Mouse (Mus musculus) ovary, postnatal 36 days (tissue): Measurements from ENCODE around the gene Foxl1.

Experiments used
- DNase-seq: peaks from one replicate; pipeline ENCODE4 v3.0.0; 2022; ENCODE audit warnings: low spot score, mixed read lengths

The Foxl1 gene

DNA sequence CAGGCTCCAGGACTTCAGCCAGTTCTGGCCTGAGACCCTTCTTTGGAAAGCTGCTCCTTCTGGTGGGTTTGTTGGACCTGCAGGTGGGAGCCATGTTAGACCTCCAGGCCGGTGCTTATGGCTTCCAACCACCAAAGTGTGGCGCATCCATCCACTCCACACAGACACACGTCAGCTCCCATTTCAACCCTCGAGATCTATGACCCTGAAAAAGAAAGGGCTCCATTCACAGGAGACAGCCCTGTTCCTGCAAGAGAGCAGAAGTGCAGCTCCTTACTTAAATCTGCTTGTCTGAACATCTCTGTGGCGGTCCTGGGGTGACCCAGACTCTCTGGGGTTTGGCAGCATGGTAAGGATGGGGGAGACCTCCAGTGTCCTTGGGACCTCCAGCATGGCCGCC, 34.2 kb upstream of the Foxl1 start:
- DNase-seq, result no peak

DNA sequence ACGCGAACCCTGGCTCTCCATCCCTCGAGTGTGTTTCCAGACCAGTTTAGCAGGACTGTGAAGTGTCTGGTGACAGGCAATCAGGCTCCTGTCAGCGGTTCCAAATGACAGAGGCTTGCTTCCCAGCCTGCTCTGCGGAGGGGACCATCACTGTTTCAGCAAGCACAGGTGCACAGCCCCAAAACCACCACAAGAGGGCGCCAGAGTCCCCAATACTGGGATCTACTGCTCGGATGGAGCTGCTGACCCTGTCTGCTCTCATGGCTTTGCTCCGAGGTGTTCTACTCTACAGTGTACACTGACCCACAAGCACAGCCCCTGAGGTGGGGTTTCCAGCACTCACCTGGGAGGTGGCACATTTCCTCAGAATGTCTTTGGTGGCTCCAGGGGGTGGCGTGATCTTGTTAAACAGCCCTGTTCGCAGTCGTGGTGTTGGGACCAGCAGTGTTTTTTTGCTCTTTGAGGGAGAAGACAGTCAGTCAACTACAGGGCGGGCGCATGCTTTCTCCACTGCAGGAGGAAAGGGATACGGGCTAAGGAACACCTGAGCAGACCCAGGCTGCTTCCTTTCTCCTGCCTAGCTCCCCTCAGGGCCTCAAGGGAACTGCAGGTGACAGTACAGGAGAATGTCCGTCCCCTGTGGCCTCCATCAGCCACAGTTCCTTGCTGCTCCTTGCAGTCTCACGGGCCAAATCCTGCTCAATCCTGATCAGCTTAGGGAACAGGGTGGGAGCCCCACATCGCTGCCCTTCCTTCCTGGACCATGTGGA, 23.5 kb upstream of the Foxl1 start:
- peak; percentile 67 for DNase-seq

DNA sequence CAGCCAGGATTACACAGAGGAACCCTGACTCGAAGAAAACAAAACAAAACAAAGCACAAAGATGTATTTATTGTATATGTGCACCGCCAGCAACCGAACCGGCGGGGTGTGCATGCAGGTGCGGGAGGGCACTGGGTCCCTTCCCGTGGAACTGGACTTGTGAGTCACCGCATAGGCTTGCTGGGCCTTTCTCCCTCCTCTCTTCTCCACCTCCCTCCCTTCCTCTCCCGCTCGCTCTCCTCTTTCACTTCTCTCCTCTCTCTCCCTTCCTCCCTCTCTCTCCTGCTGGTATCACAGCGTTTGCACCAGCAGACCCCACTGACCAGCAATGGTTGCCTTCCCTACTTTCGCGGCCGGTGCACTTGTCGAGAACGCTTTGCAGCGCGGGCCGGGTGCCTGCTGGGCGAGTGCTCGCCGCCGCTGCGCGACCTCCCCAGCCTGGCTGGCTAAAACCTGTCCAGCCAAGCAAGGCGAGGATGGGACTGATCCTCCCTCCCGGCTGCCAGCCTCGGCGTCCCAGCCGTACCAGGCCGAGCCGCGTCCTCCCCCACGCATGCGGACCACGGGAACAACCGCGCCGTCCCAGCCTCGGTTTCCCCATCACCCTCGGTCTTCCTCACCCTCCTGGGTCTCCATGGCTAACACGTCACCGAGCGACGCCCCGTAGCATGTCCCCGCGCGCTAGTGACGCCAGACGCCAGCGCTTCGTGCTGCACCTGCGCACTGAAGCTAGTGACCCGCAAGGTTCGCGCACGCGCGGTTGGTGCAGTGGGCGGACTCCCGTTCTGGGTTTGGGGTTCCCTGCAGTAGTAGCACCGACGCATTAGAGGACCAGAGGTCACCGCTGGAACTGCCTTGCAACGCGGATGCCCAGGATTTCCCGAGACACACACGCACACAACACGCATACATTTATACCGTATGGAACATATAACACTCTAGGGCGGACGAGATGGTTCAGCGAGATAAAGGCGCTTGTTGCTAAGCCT, 19.8 kb upstream of the Foxl1 start, which contains the start of gene Mthfsd:
Gene Mthfsd, minus strand, starts transcription at position 725 of the 989 bp plus-strand sequence.
- peak; percentile 99 for DNase-seq

DNA sequence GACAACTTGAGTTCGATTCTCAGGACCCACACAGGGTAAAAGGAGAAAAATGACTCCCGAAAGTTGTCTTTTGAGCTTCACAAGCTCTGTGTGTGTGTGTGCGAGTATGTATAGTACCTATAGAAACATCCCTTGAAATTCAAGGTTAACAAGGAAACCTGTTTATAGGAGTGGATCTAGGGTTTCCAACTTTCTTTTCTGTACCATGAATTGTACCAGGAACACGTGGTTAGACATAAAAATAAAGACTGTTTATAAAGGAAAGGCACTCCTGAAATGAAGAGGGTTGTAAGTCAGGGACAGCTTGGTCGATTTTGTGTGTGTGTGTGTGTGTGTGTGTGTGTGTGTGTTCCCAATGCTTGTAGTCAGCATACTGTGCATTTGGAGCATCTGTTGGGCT, 19.1 kb upstream of the Foxl1 start:
- no peak for DNase-seq

DNA sequence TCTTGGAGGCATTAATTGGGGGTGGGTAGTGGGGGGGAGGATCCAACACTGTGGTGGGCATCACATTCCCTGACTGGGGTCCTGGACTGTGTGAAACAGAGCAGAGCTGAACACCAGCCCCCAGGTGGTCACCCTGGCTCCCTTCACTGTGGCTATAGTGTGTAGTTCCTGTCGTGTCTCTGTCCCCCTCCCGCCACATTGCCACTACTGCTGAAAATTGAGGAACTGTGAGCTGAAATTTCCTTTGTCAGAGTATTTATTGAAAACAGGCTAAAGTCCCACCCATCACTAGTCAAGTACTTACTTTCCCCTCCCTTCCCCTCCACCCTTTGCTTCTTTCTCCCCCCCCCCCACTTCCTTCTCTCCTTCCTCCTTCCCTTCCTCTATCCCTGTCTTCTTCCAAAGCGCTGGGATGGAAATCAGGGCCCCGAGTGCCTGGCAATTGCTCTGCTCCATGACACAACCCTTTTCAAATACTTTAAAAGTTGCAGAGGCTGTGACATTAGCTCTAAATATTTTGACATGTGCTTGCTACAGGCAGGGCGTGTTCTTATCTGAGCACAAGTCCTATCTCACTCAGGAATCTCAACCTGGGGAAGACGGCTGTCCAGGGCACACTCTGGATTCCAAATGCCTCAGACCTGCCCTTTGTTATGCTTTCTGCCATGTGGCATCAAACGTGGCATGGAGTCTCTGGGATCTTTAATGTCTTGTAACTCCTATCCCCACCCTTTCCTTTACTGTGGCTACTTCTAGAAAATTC, 16.4 kb upstream of the Foxl1 start:
- DNase-seq, result no peak

DNA sequence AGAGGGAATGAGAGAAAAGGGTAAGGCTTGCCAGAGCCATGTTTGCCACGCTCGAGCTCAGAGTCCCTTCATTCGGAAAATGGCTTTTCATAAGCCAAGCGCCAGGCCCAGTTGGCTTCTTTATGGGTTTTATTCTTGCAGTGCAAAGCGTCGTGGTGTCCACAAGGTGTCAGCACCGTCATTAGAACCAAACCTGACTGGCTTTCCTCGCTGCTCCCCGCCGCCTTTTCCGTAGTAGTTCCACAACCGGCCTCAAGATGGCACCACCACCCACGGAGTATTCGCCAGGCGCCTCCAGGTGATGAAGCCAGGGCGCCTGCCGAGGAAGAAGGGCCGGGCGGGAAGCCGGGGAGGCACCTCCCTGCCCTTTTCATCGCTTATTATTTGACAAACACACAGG, 14.5 kb upstream of the Foxl1 start:
- peak; percentile 95 for DNase-seq

DNA sequence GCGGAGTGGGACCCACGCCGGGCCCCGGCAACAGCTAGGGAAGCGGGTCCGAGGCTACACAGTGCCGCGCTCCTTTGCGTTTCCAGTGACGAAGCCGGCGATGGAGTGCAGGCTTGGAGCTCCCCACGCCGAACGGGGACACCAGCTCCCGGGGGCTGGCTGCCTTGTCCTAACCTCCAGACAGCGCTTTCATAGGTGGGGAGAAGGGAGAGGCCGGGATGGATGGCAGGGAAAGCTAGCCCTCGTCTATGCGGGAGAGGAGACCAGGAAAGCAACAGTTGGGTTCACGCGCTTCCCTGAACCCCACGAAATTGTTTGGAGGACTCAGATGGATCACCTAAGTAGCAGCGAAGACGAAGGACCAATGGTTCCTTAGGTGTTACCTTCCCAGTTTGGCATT, 12.6 kb upstream of the Foxl1 start:
- DNase-seq, result no peak

DNA sequence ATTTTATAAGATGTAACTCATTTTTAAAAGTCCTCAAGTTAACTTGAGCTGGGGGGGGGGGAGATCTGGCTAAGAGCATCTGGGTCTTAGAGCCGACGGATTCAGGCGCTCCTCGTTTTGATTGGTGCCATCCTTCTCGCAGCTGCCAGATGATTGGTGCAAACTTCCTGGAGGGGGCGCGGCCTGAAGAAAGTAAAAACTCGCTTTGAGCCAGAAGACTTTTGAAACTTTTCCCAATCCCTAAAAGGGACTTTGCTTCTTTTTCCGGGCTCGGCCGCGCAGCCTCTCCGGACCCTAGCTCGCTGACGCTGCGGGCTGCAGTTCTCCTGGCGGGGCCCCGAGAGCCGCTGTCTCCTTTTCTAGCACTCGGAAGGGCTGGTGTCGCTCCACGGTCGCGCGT, 11.8 kb upstream of the Foxl1 start, which contains the start of gene Foxc2:
Gene Foxc2, plus strand, starts transcription at position 224 of the 400 bp plus-strand sequence.
- DNase-seq, result peak; percentile 76

DNA sequence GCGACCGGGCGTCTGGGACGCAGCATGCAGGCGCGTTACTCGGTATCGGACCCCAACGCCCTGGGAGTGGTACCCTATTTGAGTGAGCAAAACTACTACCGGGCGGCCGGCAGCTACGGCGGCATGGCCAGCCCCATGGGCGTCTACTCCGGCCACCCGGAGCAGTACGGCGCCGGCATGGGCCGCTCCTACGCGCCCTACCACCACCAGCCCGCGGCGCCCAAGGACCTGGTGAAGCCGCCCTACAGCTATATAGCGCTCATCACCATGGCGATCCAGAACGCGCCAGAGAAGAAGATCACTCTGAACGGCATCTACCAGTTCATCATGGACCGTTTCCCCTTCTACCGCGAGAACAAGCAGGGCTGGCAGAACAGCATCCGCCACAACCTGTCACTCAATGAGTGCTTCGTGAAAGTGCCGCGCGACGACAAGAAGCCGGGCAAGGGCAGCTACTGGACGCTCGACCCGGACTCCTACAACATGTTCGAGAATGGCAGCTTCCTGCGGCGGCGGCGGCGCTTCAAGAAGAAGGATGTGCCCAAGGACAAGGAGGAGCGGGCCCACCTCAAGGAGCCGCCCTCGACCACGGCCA, 11.1 kb upstream of the Foxl1 start:
- no peak for DNase-seq

DNA sequence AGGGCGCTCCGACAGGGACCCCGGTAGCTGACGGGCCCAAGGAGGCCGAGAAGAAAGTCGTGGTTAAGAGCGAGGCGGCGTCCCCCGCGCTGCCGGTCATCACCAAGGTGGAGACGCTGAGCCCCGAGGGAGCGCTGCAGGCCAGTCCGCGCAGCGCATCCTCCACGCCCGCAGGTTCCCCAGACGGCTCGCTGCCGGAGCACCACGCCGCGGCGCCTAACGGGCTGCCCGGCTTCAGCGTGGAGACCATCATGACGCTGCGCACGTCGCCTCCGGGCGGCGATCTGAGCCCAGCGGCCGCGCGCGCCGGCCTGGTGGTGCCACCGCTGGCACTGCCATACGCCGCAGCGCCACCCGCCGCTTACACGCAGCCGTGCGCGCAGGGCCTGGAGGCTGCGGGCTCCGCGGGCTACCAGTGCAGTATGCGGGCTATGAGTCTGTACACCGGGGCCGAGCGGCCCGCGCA, 10.5 kb upstream of the Foxl1 start:
- no peak for DNase-seq

DNA sequence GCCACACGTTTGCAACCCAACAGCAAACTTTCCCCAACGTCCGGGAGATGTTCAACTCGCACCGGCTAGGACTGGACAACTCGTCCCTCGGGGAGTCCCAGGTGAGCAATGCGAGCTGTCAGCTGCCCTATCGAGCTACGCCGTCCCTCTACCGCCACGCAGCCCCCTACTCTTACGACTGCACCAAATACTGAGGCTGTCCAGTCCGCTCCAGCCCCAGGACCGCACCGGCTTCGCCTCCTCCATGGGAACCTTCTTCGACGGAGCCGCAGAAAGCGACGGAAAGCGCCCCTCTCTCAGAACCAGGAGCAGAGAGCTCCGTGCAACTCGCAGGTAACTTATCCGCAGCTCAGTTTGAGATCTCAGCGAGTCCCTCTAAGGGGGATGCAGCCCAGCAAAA, 9.8 kb upstream of the Foxl1 start:
- no peak for DNase-seq

DNA sequence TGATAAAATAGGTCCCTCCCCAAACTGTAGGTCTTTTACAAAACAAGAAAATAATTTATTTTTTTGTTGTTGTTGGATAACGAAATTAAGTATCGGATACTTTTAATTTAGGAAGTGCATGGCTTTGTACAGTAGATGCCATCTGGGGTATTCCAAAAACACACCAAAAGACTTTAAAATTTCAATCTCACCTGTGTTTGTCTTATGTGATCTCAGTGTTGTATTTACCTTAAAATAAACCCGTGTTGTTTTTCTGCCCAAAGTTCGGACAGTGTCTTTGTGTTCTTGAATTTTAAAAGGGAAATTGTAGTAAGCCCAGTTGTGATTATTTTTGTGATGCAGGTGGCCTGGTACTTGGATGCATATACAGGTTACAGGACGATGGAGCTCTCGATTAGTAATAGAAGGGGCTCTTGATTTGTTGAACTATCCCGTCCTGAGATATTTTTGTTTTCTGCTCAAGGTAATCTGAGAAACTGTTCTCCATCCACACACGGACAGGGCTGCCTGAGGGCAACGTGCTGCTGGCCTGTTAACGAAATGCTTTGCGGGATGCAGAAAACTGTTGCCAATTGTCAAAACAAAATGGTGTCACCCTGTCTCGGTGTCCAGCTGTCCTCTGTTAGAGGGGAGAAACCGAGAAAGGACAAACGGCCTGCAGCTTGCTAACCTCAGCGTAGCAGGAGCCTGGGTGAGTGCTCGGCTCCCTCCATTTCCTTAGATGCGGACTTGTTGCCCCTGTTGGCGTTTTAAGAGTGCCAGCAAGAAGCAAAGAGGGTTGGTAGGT, 8.9 kb upstream of the Foxl1 start:
- no peak for DNase-seq

DNA sequence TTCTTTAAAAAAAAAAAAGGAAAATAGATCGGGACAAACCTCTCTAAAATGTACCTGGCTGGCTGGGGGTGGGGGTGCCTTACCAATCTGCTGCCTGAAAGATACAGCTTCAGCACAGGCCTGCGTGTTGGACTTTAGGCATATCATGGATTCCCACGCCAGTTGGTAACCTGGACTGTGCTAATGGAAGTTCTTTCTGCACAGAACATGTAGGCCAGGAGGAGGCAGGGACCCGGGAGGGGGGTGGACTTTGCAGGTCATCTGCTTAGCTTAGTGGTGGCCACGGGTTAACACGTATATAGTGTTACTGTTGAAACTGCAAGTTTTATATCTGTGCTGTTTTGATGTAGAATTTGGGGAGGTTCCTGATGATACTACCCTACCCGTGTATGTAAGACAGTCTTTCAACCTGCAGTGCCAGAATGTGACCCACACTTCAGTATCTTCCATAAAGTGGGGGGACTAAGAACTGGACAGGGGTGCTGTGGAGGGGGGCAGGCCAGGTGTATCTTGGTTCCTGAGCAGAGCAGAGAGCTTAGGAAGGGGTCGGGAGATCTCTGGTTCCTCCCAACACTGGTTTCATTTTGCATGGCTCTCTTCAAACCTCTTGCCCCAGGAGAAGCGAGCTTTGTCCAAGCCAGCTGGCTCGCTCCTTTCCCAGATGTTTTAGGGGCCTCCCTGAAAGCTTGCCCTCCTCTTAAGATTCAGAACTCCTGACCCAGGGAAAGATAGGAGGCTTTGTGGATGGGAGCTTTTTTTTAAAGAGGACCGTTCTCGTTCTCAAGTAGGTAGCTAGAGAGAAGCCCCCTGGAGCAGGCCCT, 7.9 kb upstream of the Foxl1 start:
- no peak for DNase-seq

DNA sequence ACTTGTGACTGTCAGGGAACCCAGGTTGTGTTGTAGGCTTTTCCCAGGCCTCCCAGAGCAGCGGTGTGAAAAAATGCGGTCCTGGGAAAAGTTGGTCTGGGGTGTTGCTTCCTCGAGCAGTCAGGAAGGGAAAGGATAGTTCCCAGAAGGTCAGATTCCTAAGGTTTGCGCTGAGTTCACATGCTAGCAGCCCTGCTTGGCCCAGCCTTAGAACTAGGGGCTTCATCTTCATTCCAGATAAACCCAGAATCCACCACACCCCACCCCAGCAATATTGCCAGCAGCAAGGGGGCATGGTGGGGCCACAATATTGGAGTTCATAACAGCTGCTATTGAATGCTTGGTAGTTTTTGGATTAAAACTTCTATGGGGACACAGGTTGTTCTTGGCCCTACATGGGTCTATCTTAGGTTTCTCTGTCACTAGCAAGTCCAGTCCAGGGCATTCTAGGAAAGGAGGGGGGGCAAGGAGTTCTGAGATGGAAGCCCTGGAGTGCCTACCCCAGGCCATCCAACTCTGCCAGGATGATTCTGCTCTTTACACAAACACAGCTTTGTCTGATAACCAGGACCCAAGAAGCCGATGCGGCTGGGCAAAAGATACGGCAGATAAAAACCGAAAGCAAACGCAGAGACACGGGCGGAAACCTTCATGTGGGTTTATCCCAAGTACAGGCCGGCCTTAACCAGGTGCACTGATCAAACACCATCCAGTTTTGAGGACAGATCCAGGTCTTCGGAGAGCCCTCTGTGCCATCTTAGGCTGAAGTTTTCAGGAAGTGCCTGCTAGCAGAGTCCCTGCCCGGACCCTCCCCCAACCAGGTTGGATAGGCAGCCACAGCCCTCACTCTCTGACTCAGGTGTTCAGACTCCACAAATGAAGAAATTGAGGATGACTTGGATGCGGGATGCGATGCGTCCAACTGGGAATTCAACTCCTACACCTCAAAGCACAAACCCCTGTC, 7.0 kb upstream of the Foxl1 start:
- no peak for DNase-seq

DNA sequence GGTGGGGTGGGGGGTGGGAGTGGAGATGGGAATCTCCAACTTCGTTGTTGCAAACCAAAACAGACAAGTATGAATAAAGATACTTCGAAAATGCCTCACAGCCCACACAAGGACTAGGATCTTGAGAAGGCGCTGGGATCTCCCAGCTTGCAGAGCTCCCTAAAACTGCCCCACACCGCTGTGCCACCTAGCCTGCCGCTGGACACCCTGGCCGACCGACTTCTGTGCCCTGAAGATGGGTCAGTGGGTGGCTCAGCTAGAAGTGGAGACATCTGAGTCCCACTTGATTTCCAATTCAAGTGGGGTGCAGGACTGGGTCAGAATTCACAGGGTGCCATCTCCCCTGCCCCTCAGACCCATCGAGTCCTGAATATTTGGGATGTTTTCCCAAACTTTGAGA, 6.0 kb upstream of the Foxl1 start:
- no peak for DNase-seq

DNA sequence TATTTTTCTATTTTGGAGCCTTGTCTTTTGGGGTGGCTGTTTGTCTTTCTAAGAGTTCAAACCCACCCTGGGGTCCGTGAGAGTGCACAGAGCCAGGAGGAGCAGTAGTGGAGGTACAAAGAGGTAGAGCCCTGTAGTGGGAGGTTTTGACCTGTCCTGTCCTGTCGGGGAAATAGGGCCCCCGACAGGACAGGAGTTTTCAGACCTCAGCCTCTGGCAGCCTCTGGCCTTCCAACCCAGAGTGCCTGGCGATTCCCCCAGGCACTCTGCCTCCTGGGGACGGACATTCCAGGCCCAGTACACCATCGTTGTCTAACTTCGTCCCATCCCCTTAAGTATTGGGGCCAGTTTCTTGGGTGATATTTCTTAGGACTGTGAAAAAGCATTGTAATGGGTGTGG, 5.4 kb upstream of the Foxl1 start:
- DNase-seq, result no peak

DNA sequence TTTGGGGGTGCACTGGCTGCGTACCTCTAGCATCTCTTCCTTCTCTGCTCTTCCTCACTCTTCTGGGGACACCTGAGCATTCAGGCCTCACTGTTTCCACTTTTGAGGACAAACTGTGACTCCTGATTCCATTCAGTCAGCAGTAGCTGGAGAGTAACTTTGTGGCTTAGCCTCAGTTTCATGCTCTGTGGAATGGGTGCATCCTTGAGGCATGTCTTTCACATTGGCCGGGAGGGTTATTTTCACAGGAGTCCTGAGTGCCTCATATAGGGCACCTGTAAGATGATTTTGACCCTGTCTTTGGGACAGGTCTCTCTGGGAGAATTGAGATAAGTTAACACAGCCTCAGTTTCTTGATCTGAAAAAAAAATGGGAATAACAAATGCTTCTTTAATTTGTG, 4.6 kb upstream of the Foxl1 start:
- DNase-seq, result no peak

DNA sequence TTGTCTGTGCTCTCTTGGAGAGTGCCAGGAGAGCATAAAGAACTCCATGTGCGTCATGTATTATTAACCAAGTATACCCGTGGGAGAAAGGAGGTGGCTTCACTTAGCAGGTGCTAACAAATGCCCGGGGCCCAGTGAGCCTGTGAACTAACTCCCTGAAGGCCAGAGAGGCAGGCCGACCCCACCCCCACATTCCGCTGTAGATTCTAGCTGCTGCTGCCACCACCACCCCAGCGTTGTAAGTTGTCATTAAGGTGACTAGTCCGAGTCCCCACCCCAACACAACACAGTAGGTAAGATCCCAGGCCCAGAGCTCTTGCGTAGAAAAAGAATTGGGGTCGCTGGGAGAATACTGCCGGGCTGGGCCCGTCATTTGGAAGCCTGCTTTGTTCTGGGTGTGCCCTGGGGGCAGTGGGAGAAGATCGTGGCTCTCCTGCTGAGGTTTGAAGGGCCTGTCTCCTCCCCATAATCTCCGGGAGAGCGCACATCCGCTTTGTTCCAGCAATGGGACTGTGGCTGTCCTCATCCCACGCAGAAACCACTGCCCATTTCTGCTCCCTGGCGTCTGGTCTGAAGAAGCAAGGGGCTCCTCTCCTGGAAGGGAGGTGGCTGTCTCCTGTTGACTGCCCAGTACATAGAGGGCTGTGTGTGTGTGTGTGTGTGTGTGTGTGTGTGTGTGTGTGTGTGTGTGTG, 3.0 kb upstream of the Foxl1 start:
- no peak for DNase-seq
